Mouse (Mus musculus) CD4-positive, CD25-positive, alpha-beta regulatory T cell, adult 2 months (primary cell): ENCODE results near the gene Ptcra.
A peak's percentile ranks its signal among the peaks of the same experiment; 100 is the strongest.
"Not testable (repeated sequence)": the region's sequence is repeated elsewhere in the genome, so short reads cannot be mapped to it uniquely, and the experiment has no call there.

Experiments used
- DNase-seq: peaks from one replicate; pipeline ENCODE4 v3.0.0-alpha.2; 2012; ENCODE audit warnings: low read depth, low spot score

Gene Ptcra

DNA sequence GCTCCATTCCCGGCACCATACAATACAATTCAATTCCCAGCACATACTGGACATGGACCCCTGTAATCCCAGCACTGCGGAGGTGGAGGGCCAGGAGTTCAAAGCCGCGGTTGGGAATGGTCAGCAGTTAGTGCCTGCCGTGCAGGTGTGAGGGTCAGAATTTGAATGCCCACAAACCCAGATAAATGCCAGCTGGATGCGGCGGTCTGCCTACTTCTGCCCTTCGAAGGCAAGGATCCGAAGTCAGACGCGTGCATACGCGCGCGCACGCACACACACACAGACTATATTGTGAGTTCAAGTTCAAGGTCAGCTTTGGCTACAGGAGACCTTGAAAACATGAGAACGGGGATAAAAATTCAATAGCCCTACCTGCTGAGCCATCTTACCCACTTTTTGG lies 8.1 kb upstream of the Ptcra start:
- DNase-seq: no peak

- no peak for DNase-seq
These were observed 7.5 kb upstream of the Ptcra start for GRCm38 (mm10) chr17:46771025-46771424.

DNA sequence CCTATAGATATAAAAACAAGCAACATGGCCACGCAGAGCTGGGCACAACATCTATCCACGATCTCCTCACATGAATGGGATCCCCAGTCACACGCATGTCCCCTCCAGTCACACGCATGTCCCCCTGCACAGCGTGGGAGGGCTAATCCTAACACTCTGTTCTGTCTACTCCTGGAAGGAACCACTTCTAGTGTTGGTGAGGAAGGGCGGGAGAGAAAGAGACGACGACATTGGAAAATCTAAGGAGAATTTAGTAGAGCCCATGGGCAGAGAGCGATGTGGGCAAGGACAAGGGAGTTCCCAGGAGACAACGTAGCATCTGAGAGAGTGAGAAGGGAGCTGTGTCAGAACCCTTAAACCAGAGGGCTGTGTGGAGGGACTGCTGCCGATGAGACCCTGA lies 7.0 kb upstream of the Ptcra start:
- no peak for DNase-seq

DNA sequence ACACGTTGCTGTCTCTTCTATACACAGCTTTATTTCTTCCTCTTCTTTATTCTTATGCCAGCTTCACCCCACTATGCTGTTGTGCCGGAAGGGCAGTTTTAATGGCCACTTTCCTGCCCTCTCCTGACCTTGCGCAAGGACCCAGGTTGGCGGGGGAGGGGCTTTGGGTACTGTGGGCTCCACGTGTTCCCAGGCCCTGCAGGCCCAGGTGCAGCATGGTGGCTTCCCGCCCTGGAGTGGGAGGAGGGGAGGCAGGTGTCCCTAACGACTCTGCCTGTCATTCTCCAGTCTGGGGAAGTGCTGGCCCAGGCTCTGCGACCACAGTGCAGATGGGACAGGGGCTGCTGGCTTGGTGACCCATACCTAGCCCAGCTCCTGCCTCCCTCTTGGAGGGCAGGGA lies 4.4 kb upstream of the Ptcra start:
- no peak for DNase-seq

DNA sequence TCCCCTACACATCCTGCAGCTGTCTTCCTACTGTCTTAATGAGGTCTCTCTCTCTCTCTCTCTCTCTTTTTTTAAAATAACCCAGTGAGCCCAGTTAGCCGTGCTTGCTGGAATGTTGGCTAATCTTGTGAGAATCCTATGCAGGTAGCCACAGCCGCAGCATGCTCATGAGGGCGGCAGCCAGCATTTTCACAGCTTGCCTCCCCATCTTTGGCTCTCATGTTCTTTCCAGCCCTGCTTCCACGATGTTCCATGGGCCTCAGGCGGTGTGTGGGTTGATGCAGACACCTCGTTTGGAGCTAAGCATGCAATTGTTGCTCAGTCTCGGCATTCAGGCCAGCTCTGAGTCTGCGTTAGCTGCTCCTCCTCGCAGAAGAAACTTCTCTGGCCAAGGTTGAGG lies 1.4 kb upstream of the Ptcra start:
- not testable (repeated sequence) for DNase-seq

DNA sequence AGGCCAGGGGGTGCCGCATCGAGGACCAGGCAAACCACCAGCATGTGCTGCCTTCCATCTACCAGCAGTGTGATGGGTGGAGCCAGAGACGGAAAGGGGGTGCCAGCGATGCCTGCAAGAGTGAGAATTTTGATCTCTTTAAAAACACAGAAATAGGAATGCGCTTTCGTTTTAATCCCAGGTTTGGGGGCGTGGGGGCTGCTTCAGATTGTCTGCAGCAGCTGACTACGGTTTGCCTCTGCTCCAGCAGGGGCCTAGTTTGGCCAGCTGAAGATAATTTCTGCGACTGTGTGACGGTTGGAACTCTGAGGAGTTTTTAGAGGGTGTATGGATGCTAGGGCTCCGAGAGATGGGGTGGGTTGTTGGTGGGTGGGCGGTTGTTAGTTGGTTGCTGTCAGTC lies 4.8 kb downstream of the Ptcra start:
- DNase-seq: no peak

DNA sequence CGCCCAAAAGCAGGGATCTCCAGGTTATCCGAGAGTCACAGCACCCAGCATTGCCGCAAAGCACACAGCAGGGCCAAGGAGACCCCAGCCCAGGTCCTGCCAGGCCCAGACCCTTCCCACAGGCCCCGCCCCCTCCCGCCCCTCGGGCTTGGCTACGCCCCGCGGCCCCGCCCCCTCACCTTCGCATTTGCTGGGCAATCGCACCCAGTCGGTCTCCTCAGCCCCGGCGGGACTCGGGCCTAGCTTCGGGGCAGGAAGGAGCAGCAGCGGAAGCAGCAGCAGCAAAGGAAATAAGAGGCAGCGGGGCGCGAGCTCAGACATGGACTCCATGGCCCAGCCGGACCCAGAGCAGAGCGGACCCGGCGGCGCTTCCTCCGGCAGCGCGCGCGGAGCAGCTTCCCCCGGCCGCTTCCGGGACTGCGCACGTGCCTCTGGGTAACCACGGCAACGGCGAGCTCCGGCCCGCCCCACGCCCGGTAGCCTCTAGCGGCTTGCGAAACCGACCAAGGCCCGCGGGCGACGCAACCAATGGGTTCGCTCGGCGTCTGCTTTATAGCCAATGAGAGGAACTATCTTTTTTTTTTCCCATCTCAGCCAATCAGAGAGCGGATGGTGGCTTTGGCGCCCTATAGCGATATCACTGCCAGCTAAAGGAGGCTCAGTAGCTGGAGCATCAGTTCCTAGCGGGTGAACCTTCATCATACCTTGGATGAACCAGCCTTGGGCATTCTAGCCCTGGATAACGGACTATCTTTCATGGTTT lies 11.5 kb downstream of the Ptcra start, which contains the start of gene Cnpy3:
Gene Cnpy3 (minus strand): TSS at position 421 of the 763 bp plus-strand sequence.
- peak; percentile 100 for DNase-seq

GRCm38 (mm10) chr17:46751056-46751793 lies 12.3 kb downstream of the Ptcra start:
- DNase-seq: peak; percentile 12

GRCm38 (mm10) chr17:46750580-46750979 lies 12.9 kb downstream of the Ptcra start:
- no peak for DNase-seq

- no peak for DNase-seq
These were observed 14.2 kb downstream of the Ptcra start for GRCm38 (mm10) chr17:46749282-46749681.

- no peak for DNase-seq
These were observed 15.7 kb downstream of the Ptcra start for GRCm38 (mm10) chr17:46747806-46748205.

GRCm38 (mm10) chr17:46747234-46747633 lies 16.3 kb downstream of the Ptcra start:
- no peak for DNase-seq

- DNase-seq: no peak
These were observed 18.0 kb downstream of the Ptcra start for GRCm38 (mm10) chr17:46745506-46745905.

DNA sequence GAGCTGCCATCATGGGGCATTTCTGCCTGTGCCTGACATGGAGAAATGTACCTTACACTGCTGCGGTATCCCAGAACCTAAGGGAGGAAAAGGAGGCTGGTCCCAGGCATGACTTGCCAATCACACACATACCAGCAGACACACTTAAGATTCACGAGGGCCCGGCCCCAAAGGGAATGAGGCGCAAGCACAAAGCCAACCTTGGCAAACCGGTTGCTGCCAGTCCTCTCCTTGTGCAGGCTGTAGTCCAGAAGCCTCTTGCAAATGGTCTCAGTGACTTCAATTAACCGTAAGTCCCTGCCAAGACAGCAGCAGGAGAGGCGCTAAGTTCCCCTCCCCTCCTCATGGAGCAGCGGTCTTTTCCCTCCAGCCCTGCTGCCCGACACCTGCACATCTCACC lies 20.5 kb downstream of the Ptcra start:
- DNase-seq: no peak

DNA sequence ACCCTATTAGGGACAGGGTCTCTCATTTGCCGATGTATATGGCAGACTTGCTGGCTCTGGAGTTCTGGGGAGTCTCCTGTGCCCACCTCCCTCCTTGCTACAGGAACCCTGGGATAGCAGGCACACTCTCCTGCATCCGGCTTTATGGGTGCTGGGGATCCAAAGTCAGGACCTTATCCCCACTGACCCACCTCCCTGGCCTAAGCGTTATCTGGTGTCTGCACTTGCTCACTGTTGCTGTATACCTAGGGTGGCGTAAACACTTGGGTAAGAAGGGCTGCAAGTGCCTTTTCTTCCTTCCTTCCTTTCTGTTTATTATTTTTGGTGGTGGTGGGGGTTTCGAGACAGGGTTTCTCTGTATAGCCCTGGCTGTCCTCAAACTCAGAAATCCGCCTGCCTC lies 22.2 kb downstream of the Ptcra start:
- DNase-seq: no peak

- DNase-seq: peak; percentile 71
These were observed 27.4 kb downstream of the Ptcra start for GRCm38 (mm10) chr17:46736160-46736559.

- DNase-seq: no peak
These were observed 28.2 kb downstream of the Ptcra start for GRCm38 (mm10) chr17:46735287-46735686.

- DNase-seq: no peak
These were observed 29.5 kb downstream of the Ptcra start for GRCm38 (mm10) chr17:46734055-46734454.

DNA sequence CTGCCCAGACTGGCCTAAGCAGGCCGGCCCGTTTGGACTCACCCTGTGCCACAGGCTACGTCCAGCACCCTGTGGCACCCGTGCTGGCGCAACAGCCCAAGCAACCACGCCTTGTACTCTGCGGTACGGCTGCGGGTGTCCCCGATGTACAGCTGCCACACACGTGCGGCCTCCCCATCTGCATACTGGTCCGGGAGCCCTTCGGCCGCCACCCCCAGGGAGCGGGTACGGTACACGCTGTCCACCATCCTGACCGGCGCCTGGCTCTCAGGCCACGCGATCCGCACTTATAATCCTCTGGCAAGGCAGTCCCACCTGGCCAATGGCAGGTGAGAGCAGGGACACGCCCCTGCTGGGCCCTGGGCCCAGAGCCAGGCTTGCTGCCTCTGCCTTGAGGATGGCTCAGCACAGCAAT lies 34.6 kb downstream of the Ptcra start, which contains the start of gene Gnmt:
Gene Gnmt (minus strand): TSS at position 265 of the 415 bp plus-strand sequence.
- DNase-seq: no peak

GRCm38 (mm10) chr17:46728496-46728895 lies 35.0 kb downstream of the Ptcra start:
- no peak for DNase-seq

DNA sequence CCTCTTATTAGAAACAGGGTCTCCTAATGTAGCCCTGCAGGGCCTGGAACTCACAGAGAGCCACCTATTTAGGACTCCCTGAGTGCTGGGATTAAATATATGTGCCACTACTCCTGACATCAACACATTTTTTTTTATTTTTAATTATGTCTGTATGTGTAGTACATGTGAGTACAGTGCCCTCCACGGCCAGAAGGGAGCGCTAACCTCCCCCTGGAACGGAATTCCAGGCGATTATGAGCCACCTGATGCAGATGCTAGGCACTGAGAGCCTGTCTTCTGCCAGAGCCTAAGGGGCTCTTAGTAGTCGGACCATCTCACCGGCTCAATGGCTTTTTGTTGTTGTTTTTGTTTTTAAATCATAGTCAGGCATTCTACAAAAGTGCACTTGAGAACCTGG lies 35.5 kb downstream of the Ptcra start:
- DNase-seq: no peak

DNA sequence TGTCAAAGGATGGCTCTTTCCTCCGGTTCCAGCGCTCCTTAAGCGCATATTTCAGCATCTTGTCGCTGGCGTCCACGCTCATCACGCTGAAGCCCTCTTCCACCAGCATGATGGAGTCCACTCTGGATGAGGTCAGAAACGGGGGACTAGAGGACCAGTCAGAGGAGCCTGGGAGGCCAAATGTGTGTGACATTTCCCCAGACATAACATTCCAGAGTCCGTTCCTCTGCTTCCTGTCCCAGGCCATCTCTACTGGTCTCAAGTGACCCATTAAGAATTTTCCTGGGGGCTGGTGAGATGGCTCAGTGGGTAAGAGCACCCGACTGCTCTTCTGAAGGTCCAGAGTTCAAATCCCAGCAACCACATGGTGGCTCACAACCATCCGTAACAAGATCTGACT lies 36.2 kb downstream of the Ptcra start:
- no peak for DNase-seq
